Mouse (Mus musculus) olfactory bulb, adult 2 months (tissue): ENCODE results near the gene Gramd4. TPM values are rescaled to one million over a fixed set of nuclear protein-coding genes. Genes with fewer than 3 reads are reported as not detected.

Experiments used
- H3K27ac ChIP-seq: fragments of 200-500 bp; 2 replicates; pipeline ENCODE4 v1.5.1; 2012; ENCODE audit warnings: low read depth, low read length; ENCODE audit not compliant: insufficient read depth
- H3K4me1 ChIP-seq: fragments of 200-500 bp; 2 replicates; pipeline ENCODE4 v1.6.1; 2012; ENCODE audit warnings: low read length; ENCODE audit not compliant: control insufficient read depth, insufficient read depth
- H3K4me3 ChIP-seq: fragments of 200-500 bp; 2 replicates; pipeline ENCODE4 v1.5.1; 2012; ENCODE audit warnings: mild to moderate bottlenecking, low read depth, low read length, moderate library complexity; ENCODE audit not compliant: insufficient read depth
- CTCF ChIP-seq: fragments of 200-500 bp; IDR thresholded peaks from 2 replicates; pipeline ENCODE4 v1.5.1; 2012; ENCODE audit warnings: low read depth, mild to moderate bottlenecking, low read length, moderate library complexity; ENCODE audit not compliant: insufficient read depth
- POLR2A ChIP-seq: fragments of 200-500 bp; IDR thresholded peaks from 2 replicates; pipeline ENCODE4 v1.6.1; 2012; ENCODE audit warnings: mild to moderate bottlenecking, low read depth, low read length, moderate library complexity; ENCODE audit not compliant: insufficient read depth
- WGBS: fragments of 180-500 bp; shearing (Covaris S2); methylation state at CpG from one replicate; pipeline ENCODE4 v1.1.7; 2018; 5-methylcytosine and 5-hydroxymethylcytosine counted together
- polyA plus RNA-seq: library from polyadenylated mRNA; stranded (reverse); fragments of >200 nt; gene quantifications from 2 replicates; pipeline ENCODE4 v1.2.4, GENCODE M21; 2012; ENCODE audit warnings: low replicate concordance; ENCODE audit not compliant: missing spikeins, insufficient read depth, insufficient read length

The Gramd4 gene
- polyA plus RNA-seq, 1 experiment, result not detected

- H3K27ac ChIP-seq, result no peak overlapping the region
- H3K4me3 ChIP-seq, result no peak overlapping the region
- WGBS, result 62% methylated on average over 4 of the region's 4 CpGs
- TF ChIP-seq CTCF (no peak), POLR2A (no peak)
- H3K4me1 ChIP-seq, result peaks cover 69% of the 10 kb centered on the region
These were observed 7.9 kb downstream of the Gramd4 start for GRCm38 (mm10) chr15:86065367-86065766.

GRCm38 (mm10) chr15:86066836-86067580 lies 9.5 kb downstream of the Gramd4 start:
- Histone ChIP-seq H3K4me1 (peaks cover 64% of the 10 kb centered on the region), H3K4me3 (no peak overlapping the region), H3K27ac (no peak overlapping the region)
- 48% methylated on average over 14 of the region's 14 CpGs for whole genome bisulfite sequencing
- TF ChIP-seq CTCF (no peak), POLR2A (no peak)

GRCm38 (mm10) chr15:86067581-86067910 lies 10.1 kb downstream of the Gramd4 start:
- peaks cover 63% of the 10 kb centered on the region for H3K4me1 ChIP-seq
- no peak overlapping the region for H3K4me3 ChIP-seq
- no peak for TF ChIP-seq CTCF
- TF ChIP-seq POLR2A, result no peak
- no peak overlapping the region for H3K27ac ChIP-seq
- 24% methylated on average over 6 of the region's 6 CpGs for WGBS

GRCm38 (mm10) chr15:86067941-86068495 lies 10.5 kb downstream of the Gramd4 start:
- TF ChIP-seq POLR2A (no peak), CTCF (no peak)
- Histone ChIP-seq H3K4me1 (peaks cover 59% of the 10 kb centered on the region), H3K27ac (no peak overlapping the region), H3K4me3 (no peak overlapping the region)
- 87% methylated on average over 4 of the region's 4 CpGs for WGBS

- peaks cover 61% of the 10 kb centered on the region for H3K4me1 ChIP-seq
- H3K4me3 ChIP-seq, result no peak overlapping the region
- WGBS, result 85% methylated on average over 10 of the region's 10 CpGs
- no peak for TF ChIP-seq POLR2A
- no peak for TF ChIP-seq CTCF
- no peak overlapping the region for H3K27ac ChIP-seq
These were observed 11.7 kb downstream of the Gramd4 start for GRCm38 (mm10) chr15:86069011-86069791.

- WGBS, result 9% methylated on average over 11 of the region's 11 CpGs
- H3K27ac ChIP-seq, result no peak overlapping the region
- H3K4me1 ChIP-seq, result peaks cover 59% of the 10 kb centered on the region
- no peak overlapping the region for H3K4me3 ChIP-seq
- no peak for TF ChIP-seq POLR2A
- no peak for TF ChIP-seq CTCF
These were observed 12.9 kb downstream of the Gramd4 start for GRCm38 (mm10) chr15:86070368-86070767.

- H3K4me1 ChIP-seq, result peaks cover 62% of the 10 kb centered on the region
- 83% methylated on average over 1 of the region's 1 CpGs for WGBS
- TF ChIP-seq POLR2A, result no peak
- TF ChIP-seq CTCF, result no peak
- H3K27ac ChIP-seq, result no peak overlapping the region
- no peak overlapping the region for H3K4me3 ChIP-seq
These were observed 13.7 kb downstream of the Gramd4 start for GRCm38 (mm10) chr15:86071166-86071565.

- no peak overlapping the region for H3K27ac ChIP-seq
- peaks cover 52% of the 10 kb centered on the region for H3K4me1 ChIP-seq
- H3K4me3 ChIP-seq, result no peak overlapping the region
- WGBS, result 91% methylated on average over 16 of the region's 16 CpGs
- no peak for TF ChIP-seq CTCF
- TF ChIP-seq POLR2A, result no peak
These were observed 16.9 kb downstream of the Gramd4 start for GRCm38 (mm10) chr15:86074171-86074937.
